Mouse (Mus musculus) megakaryocyte, embryonic 14.5 days (primary cell): ENCODE measurements around the gene Npl.

Source experiments
- FLI1 ChIP-seq: IDR thresholded peaks from 2 replicates; pipeline ENCODE4 v1.6.1; 2012; ENCODE audit warnings: low read length, inconsistent platforms, mixed read lengths
- GATA1 ChIP-seq: IDR thresholded peaks from 3 replicates; pipeline ENCODE4 v1.6.1; 2012; ENCODE audit warnings: mixed read lengths, low read length, inconsistent platforms, borderline replicate concordance

GRCm38 (mm10) chr1:153489963-153490362 is 59.9 kb downstream of the Npl start:
- TF ChIP-seq FLI1: no peak
- TF ChIP-seq GATA1: no peak
